Mouse (Mus musculus): ENCODE measurements at regions not wholly inside any gene's neighbourhood (a gene's known extent, or its start where the extent isn't known, plus 50 kb on each side); places are given as distances from the start of the nearest gene placed in this dataset.

GRCm38 (mm10) chr10:53434376-53435171, 54.8 kb upstream of the Cep85l start:
- DNase-seq: no peak

GRCm38 (mm10) chr10:53432794-53433193, 53.0 kb upstream of the Cep85l start:
- no peak for DNase-seq

DNA sequence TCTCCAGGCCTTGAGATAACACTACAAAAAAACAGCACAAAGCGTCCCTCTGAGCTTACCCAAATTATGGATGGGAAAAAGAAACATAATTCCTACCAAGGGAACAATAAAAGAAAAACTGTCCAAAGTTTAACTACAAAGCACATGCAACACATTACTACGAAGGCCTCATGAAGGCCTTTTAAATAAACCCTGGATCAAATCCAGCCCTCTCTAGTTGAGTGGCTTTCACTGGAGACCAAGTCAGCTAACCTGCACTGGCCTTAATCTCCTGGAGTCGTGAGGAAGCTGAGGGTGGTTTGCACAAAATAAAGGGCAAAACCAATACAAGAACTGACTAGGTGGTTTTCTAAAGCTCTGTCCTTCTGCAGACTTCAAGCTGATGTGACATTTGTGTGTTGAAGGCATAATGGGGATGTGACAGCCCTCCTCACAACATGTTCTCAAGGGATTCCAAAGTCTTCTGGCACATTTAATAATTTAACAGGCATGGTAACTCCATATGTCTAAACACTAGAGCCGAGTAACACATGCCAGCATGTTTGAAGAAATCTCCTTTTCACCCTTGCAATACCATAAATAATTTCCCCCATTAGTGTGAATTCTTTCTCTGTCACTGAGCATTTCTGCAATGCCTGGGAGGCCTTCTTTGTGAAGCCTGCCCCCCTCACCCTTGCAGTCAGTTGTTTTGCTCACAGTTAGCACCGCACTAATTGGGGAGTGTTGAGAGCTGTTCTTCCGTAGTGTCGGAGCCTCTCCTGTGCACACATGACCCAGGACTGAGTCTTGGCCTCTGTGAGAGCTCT, 50.0 kb upstream of the Cep85l start:
- peak in 1 of 2 experiments; percentile 19 for DNase-seq
